Mouse (Mus musculus): ENCODE measurements around the gene Nfya. TPM values are rescaled to one million over a fixed set of nuclear protein-coding genes. Genes with fewer than 3 reads are reported as not detected.

Gene Nfya
- total RNA-seq (2014; fragmentation: Nextera tagmentation), result 96.6 and 101 TPM in 2 replicates
- 50.9 and 56.0 TPM in 2 replicates for total RNA-seq (2017)

DNA sequence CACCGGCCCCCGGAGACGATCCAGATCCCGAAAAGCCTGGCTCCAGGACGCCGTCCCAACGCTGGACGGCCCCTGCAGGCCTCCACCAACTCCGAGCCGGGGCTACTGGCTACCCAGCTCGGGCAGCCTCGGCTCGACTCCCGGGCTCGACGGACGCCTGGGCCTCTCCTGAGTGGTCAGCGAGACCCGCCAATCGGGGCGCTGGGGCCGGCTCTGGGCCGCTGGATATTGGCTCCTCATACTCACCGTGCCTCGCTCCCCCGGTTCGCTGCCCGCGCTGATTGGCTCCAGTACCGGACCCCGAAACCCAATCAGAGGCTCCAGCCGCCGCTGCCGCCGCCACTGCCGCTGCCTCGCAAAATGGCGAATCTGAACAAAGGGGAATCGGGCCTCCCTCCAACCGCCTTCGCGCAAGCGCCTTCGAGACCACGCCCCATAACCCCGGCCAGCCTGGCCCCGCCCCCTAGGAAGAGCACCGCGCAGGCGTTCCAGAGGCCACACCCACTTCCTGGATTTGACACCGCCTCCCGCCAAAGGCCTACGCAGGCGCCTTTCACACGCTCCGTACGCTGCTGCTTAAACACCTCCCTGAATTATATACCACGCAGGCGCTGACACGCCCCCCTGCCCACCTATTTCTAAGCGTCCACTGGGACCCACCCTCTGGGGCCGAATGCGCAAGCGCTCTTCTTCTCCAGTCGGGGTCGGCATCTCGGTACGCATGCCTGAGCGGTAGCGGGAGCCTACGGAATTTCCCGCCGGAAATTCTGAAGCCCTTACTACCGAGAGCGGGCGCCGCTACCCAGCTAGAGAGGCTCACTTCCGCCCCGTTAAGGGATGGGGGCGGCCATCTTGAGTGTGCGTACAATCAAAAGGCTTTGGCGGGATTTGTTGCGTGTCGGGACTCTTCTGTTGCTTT, at the start of gene Nfya, which contains the start of gene Oard1:
Nfya (minus strand) TSS at position 527 of the 919 bp plus-strand sequence.
Oard1 (plus strand) TSS at position 635 of the 919 bp plus-strand sequence.
- peak; percentile 70 for ATAC-seq (replicated peaks; ENCODE audit: poor library complexity, severe bottlenecking)

GRCm38 (mm10) chr17:48457971-48458653, 48.4 kb upstream of the Nfya start:
- ATAC-seq (replicated peaks; ENCODE audit: poor library complexity, severe bottlenecking), result peak; percentile 66

DNA sequence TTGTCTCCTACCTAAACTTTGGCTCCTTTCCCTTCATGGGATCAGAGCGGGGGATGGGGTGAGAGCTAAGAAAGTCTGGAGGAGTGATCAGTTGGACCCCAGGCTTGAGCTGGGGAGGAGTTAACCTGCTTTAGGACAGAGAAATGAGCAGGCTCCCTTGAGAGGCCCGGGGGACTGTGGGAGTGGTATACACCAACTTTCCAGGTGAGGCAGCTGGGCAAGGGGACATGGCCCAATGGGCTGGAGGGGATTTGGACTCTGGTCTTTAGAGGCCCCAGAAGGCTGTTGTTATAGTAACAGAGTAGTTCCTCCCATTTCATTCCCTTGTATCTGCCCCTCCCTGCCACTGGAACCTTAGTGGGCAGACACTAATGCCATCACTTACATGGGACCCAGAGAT, 46.2 kb upstream of the Nfya start:
- ATAC-seq (replicated peaks; ENCODE audit: poor library complexity, severe bottlenecking), result no peak

DNA sequence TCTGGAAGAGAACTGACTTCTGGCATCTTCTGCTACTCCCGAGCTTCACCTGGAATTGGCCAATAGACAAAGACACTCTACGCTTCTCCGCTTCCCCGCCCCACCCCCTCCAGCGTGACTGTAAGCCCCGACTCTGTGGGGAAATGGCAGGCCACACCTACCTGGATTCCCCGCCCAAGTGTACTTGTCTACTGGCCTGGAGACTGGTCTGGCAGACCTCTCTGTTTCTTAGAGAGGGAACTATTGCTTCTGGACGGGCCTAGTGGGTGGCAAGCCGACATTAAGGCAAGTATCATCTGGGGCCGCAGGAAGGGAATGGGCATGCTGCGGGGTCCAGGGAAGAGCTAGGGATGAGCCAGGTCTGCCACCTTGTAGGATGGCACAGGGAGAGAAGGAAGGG, 45.0 kb upstream of the Nfya start, which contains the start of gene Unc5cl:
Unc5cl (plus strand) TSS at position 214 of the 400 bp plus-strand sequence.
- ATAC-seq (replicated peaks; ENCODE audit: poor library complexity, severe bottlenecking), result no peak

DNA sequence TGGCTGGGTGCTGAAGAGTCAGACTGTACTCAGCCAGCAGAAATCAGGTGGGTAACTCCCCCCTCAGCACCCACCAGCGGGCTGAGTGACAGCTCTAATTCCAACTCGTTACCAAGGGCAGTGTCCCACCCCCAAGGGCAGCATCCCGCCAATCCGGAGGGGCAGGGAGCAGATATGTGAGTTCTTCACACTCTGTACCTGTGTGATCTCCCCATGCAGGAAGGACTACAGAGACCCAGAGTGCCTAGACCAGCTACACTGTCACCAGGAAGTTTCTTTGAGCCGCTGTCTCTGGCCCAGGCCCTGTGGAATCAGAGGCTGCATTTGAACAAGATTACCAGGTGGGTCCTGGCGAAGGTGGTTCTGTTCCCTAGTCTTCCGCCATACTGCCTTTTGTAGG, 44.5 kb upstream of the Nfya start:
- no peak for ATAC-seq (replicated peaks; ENCODE audit: poor library complexity, severe bottlenecking)

- ATAC-seq (replicated peaks; ENCODE audit: poor library complexity, severe bottlenecking), result no peak
These were observed 43.8 kb upstream of the Nfya start for GRCm38 (mm10) chr17:48453489-48453888.

DNA sequence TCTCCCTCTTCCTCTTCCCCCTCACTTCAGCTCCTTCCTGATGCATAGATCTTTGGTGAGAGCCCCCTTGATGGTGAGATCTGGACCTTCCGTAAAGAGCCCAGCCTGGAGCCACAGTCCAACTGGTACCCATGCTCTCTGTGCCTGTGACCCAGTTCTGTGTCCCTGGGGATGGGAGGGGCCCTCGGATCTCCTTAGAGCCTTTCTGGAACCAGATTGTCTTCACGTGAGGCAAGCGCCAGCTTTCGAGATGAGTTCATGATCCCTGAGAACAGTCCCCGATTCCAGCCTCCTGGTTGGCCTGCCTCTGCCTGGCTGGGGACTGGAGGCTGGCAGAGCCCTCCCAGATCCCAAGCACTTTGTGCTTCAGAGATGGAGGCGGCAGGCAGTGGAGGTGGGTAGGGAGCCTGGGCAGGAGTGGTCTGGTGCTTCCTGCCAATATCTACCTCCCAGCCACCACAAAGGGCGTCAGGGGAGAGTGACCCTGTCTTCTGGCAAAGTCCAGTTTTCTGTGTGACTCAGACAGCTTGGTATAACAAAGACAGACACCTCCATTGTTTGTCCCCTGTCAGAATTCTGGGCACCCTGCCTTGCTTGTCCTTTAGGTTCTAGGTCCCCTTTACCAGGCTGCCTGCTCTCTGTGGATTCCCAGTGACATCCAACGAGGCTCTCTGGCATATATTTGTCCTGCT, 42.2 kb upstream of the Nfya start:
- ATAC-seq (replicated peaks; ENCODE audit: poor library complexity, severe bottlenecking), result 0 out of 2 replicates have a peak, but pooled peaks have one; percentile 6

GRCm38 (mm10) chr17:48451353-48451675, 41.6 kb upstream of the Nfya start, which contains the start of gene Tspo2:
Tspo2 (minus strand) TSS chr17:48451522.
- ATAC-seq (replicated peaks; ENCODE audit: poor library complexity, severe bottlenecking), result no peak

GRCm38 (mm10) chr17:48450666-48451352, 41.1 kb upstream of the Nfya start:
- ATAC-seq (replicated peaks; ENCODE audit: poor library complexity, severe bottlenecking), result no peak

DNA sequence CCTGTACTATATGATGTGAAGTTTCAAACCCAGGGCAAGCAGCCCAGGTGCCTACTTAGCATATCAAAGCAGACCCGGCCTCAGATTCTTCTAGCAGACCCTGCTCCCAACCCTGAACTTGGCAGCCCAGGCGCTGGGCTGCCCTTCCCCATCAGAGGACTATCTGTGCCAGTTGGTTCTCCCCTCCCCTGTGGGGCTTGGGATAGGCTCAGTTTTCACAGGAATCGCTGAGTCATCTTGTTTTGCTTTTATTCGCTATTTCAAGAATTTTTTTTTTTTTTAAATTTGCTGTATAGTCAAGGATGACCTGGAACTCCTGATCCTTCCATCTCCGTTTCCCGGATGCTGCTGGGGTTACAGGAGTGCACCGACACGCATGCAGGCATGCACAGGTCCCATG, 38.0 kb upstream of the Nfya start:
- ATAC-seq (replicated peaks; ENCODE audit: poor library complexity, severe bottlenecking), result no peak

GRCm38 (mm10) chr17:48443542-48444145, 33.9 kb upstream of the Nfya start:
- ATAC-seq (replicated peaks; ENCODE audit: poor library complexity, severe bottlenecking), result no peak

GRCm38 (mm10) chr17:48442745-48443457, 33.2 kb upstream of the Nfya start:
- no peak for ATAC-seq (replicated peaks; ENCODE audit: poor library complexity, severe bottlenecking)

DNA sequence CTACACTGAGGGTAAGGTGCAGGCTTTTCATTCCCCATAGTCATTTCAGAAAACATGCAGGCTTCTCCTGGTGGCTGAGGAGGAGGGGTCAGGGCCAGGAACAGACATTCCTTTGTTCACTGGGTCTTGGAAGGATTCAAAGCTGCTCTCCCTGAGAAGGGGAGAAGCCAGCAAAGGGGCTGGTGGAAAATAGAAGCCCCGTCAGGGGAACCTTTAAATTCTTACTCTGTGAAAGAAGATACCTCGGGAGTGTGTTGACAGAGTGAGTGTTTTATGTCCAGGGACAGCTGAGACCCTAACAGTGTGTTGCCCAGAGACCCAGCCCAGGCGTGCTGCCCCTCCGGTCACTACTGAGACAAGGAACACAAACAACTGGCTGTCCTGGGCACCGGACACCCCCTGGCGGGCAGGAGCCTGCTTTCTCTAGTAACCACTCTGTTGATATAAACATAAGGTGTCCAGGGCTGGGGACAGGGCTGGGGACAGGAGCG, 27.8 kb upstream of the Nfya start:
- no peak for ATAC-seq (replicated peaks; ENCODE audit: poor library complexity, severe bottlenecking)

GRCm38 (mm10) chr17:48436487-48436886, 26.8 kb upstream of the Nfya start:
- no peak for ATAC-seq (replicated peaks; ENCODE audit: poor library complexity, severe bottlenecking)

- no peak for ATAC-seq (replicated peaks; ENCODE audit: poor library complexity, severe bottlenecking)
These were observed 24.8 kb upstream of the Nfya start for GRCm38 (mm10) chr17:48434479-48434878.

DNA sequence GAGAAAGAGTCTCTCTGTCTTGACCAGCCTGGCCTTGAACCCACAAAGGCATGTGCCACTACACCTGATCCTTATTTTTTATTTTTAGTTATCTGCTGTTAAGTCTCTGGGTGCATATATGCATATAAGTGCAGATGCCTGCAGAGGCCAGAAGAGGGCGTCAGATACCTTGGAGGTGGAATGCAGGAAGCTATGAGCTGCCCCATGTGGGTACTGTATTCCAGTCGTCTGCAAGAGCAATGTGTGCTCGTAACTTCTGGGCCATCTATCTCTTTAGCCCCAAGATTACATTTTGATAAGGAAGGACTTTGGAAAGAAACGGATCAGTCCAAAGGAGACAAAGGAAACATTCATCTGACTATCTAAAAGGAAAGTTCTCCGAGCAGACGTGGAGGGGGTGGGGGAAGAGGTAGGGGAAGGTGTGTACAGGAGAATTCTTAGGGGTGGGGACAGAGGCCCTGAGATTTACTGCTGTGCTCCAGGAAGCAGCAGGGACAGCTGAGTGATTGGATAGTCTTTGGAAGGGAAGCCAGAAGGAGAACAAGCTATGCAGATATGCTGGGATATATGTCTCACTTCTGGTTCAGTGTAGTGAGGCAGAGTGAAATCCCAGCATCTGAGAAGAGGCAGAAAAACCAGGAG, 24.1 kb upstream of the Nfya start:
- ATAC-seq (replicated peaks; ENCODE audit: poor library complexity, severe bottlenecking), result no peak

GRCm38 (mm10) chr17:48433006-48433655, 23.4 kb upstream of the Nfya start:
- ATAC-seq (replicated peaks; ENCODE audit: poor library complexity, severe bottlenecking), result no peak

Data from granulocyte monocyte progenitor cell, adult 5-6 weeks (primary cell).